Mouse (Mus musculus): ENCODE measurements around the gene Psma5. TPM values are rescaled to one million over a fixed set of nuclear protein-coding genes. Genes with fewer than 3 reads are reported as not detected.

Psma5 gene
- total RNA-seq, 2 experiments from 2014 or later, result 94.7 to 96.4 TPM

DNA sequence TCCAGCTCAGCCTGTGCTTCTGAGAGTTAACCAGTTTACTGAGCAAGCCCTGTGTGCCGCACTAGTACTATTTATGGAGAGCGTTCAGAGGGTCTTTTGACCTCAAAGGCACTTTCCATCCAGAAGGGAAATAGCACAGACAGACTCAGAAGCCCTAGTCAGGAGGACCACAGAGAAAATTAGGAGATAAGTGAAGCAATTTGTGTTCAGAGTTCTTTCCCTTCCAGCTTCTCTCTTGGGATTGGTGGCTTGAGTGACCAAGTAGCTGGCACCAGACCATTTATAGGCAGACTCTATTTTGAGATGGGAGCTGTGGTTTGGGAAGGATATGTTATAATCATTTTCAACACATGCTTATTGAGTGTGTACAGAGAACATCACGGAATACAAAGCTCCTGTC, 49.7 kb downstream of the Psma5 start:
- DNase-seq, result no peak

- DNase-seq, result no peak
Observed at GRCm38 (mm10) chr3:108307485-108307884, 50.8 kb downstream of the Psma5 start.

DNA sequence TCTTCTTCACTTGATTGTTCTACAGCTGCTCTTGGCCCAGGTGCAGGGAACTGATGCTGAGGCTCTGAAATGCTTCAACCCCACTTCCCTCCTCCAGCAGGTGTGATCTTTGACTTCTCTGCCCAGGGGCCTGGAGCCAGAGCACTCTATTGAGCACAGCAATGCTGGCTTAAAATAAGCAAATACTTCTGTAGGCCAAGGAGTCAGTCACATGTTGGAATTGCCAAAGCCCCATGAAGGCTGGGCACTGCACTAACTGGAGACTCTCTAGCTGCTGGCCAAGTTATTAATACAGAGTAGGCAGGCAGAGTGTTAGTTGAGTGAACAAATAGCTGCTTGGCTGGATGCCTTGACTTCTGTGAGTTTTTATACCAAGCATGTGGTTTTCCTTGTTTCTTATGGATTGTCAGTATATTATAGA, 54.2 kb downstream of the Psma5 start:
- no peak for DNase-seq

GRCm38 (mm10) chr3:108311688-108312087, 55.0 kb downstream of the Psma5 start:
- no peak for DNase-seq

DNA sequence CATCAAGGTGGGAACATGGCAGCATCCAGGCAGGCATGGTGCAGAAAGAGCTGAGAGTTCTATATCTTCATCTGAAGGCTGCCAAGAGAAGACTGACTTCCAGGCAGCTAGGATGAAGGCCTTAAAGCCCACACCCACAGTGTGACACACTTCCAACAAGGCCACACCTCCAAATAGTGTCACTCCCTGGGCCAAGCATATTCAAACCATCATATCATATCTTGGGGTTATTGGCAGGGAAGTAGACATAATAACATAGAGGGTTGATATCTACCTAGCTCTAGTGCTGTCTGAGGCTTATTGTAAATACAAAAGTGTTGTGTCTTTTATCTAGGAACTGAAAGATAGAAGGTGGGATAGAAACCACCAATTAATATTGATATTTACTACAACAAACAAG, 55.7 kb downstream of the Psma5 start:
- DNase-seq, result no peak

DNA sequence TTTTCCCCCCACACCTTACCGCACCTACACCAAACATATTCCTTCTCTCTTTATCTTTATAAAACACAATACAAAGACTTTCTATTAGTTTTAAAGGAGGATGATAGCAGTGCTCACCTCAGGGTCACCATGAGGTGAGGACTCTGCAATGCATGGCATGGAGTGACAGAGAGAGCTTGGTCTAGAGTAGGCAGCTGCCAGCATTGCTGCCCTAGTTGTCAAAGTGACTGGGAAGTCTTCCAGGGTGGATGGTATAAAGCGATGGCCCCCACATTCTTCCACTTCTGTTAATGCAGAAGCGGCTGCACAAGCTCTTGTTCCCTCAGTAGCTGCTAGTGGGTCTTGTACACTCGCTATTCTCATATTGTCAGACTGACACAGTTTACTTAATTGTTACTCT, 56.4 kb downstream of the Psma5 start:
- no peak for DNase-seq

DNA sequence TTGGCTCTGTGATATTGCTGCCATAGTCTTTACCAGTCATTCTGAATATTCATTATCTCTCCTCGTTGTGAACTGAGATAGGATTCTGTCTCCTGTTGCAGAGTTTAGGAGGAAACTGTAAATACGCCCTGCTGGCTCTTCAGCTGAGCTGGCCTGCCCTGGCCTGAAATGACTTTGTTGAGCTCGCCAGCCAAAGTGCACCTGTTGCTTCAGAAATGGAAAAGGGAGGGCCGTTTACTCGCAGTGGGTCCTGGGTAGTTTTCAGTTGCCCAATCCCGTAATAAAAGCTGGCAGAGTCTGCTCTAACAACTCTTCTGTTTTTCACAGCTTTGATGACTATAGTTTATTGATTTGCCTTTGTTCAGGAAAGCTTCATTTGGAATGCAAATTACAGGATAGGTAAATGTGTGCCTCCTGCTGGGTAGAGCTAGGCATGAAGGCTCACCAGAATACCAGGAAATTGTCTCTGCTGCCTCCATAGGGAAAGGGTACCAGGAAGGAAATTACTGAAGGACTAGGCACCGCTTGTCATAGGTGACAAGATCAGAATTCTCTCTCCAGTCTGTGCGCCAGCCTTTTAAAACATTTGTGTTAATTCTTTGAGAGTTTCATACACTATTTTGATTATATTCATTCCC, 57.4 kb downstream of the Psma5 start:
- DNase-seq, result peak; percentile 41

DNA sequence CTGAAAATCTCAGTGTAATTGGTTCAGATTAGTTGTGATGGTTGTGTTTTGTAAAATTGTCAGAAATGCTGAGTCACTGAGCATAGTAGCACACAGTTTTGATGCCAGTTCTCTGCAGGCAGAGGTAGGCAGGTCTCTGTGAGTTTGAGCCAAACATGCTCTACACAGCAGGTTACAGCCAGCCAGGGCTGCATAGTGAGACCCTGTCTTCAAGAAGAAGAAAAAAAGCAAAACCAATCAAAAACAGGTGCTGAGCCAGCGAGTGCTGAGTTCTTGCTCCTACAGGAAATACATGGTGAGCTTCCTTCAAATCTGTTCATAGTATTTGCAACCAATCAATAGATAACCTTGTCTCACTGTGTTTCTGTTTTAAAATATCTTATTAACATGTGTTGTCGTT, 61.8 kb downstream of the Psma5 start:
- no peak for DNase-seq

DNA sequence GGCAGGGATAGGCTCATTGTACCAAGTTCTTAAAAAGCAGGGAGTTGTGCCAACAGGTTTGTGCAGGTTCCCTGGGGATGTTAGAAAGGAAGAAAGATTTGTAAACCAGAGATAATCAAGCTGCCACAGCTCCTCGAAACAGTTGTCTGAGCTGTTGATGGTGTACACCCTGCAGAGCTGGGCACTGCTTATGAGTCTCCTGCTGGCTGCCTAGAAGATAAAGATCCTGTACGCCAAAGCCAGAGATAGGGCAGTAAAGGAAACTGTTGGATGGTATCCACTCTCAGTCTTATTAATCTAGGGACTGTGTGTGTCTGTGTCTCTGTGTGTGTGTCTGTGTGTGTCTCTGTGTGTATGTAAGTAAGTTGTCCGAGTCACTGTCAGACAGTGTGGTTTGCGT, 64.9 kb downstream of the Psma5 start:
- no peak for DNase-seq

- DNase-seq, result no peak
Observed at GRCm38 (mm10) chr3:108322136-108322535, 65.4 kb downstream of the Psma5 start.

DNA sequence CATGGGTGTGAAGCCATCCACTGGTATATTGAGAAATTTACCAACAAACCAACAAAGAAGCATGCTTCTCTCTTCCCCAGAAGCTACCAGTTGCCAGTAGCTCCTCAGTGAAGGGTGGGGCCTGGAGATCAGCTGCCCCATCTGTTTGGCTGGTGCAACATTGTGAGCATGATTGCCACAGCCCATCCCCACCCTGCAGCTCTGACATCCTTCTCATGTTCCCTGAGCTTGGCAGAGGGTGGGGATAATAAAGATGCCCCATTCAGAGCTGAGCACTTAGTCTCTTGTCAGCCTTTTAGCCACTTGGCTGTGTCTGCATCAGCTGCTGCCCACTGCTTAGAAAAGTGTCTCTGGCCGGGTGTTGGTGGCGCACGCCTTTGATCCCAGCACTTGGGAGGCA, 66.2 kb downstream of the Psma5 start:
- DNase-seq, result peak; percentile 33

DNA sequence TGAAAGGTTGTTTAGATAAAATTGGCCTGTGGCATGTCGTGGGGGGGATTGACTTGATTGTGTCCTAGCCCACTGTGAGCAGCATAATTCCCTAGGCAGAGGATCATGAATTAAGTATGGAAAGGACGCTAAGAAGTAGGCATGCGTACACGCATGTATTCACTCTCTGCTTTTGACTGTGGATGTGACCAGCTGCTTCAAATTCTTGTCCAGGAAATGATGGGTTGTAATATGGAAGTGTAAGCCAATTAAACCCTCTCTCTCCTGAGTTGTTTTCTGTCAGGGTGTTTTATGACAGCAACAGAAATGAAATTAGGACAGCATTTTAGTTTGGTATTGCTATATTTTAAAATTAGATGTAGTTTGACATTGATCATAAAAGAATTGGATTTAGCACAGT, 68.1 kb downstream of the Psma5 start:
- no peak for DNase-seq

DNA sequence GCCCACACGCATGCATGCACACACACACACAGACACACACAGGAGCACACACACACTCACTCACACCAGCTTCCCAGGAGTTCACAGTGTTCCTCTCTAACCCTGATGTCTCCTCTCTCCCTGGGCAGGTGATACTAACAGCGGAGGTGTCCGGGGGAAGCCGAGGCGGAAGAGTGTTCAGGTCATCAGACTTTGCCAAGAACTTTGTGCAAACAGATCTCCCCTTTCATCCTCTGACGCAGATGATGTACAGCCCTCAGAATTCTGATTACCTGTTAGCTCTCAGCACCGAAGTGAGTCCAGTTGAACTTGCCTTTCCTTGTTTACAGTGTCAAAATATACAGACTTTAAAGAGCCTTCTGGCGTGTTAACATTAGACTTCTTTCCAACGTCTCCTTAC, 68.8 kb downstream of the Psma5 start:
- no peak for DNase-seq

- no peak for DNase-seq
Observed at GRCm38 (mm10) chr3:108327275-108327674, 70.5 kb downstream of the Psma5 start.

DNA sequence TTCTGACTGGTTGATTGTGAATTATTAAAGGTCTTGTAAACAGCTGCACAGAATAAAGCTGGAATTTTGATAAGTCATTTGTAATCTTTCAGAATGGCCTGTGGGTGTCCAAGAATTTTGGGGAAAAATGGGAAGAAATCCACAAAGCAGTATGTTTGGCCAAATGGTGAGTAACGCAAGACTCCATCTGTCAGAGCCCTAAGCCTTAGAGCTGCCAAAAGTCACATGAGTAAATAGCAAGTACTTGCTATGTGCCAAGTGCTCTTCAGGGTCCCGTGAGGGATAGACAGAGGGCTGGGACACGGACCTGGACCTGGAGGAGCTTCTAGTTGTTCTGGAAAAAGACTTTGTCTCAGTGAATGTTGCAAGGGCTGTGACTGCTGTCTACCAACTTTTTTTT, 71.2 kb downstream of the Psma5 start:
- DNase-seq, result no peak

- DNase-seq, result peak; percentile 77
Observed at GRCm38 (mm10) chr3:108328441-108328841, 71.7 kb downstream of the Psma5 start.

Other genes starting within 250 kb of the Psma5 start
- gene Gstm1, start 239.0 kb upstream of the Psma5 start, total RNA-seq (2021), result 10 to 100 TPM; 61.3 to 67.2 TPM
- gene Gstm4, start 212.0 kb upstream of the Psma5 start, total RNA-seq (2021), result 10 to 100 TPM in 1 of 2 experiments, 1 to 10 TPM in 1; 9.8 to 10.4 TPM
- 10 to 100 TPM in 1 of 2 experiments, 1 to 10 TPM in 1; 9.5 to 15.0 TPM for gene Ampd2, start 170.3 kb upstream of the Psma5 start, total RNA-seq (2021)
- gene Gnat2, start 164.1 kb upstream of the Psma5 start, total RNA-seq (2021), result under 1 TPM in 1 of 2 experiments, not detected in 1; 0.54 TPM
- gene Gnai3, start 110.8 kb upstream of the Psma5 start, total RNA-seq (2021), result 10 to 100 TPM; 28.2 to 33.2 TPM
- under 1 TPM; 0.14 to 0.27 TPM for gene Gpr61, start 102.0 kb upstream of the Psma5 start, total RNA-seq (2021)
- 10 to 100 TPM; 30.7 to 31.6 TPM for gene Amigo1, start 70.6 kb upstream of the Psma5 start, total RNA-seq (2021)
- 1 to 10 TPM; 3.5 to 4.2 TPM for gene Cyb561d1, start 55.7 kb upstream of the Psma5 start, total RNA-seq (2021)
- gene Atxn7l2, start 46.0 kb upstream of the Psma5 start, total RNA-seq (2021), result 10 to 100 TPM; 13.2 to 18.4 TPM
- gene Sypl2, start 30.3 kb upstream of the Psma5 start, total RNA-seq (2021), result 1,000 to 10,000 TPM in 1 of 2 experiments, 100 to 1,000 TPM in 1; 890 to 1,000 TPM
- gene Sort1, start 27.2 kb downstream of the Psma5 start, total RNA-seq (2021), result 10 to 100 TPM; 57.0 to 59.6 TPM
- gene Mybphl, start 108.0 kb downstream of the Psma5 start, total RNA-seq (2021), result not detected
- gene Psrc1, start 126.9 kb downstream of the Psma5 start, total RNA-seq (2021), result 1 to 10 TPM; 2.3 to 3.0 TPM
- gene Celsr2, start 158.6 kb downstream of the Psma5 start, total RNA-seq (2021), result 1 to 10 TPM; 2.9 to 4.3 TPM
- 100 to 1,000 TPM; 109 to 111 TPM for gene Sars, start 188.3 kb downstream of the Psma5 start, total RNA-seq (2021)

Measured in gastrocnemius, postnatal 10 days (tissue).